Mouse (Mus musculus) erythroblast, embryonic 14.5 days (primary cell): ENCODE results near the gene Fam166a.

Source experiments
- GATA1 ChIP-seq: IDR thresholded peaks from 2 replicates; pipeline ENCODE4 v1.6.1; 2012; ENCODE audit warnings: low read length, inconsistent platforms, mixed read lengths
- TAL1 ChIP-seq: IDR thresholded peaks from 3 replicates; pipeline ENCODE4 v1.6.1; 2012; ENCODE audit warnings: low read length, inconsistent platforms, mixed read lengths

GRCm38 (mm10) chr2:25210686-25211085 is 7.9 kb upstream of the Fam166a start:
- no peak for TF ChIP-seq TAL1
- TF ChIP-seq GATA1 = no peak
